8 mouse cellular contexts compared by ENCODE assay signal in genomic region chr17:69076238-69076625, GRCm38 (mm10). TPM values are rescaled to one million over a fixed set of nuclear protein-coding genes. Genes with fewer than 3 reads are reported as not detected.
A peak's percentile ranks its signal among the peaks of the same experiment; 100 is the strongest.
DNase-seq lines count a peak whose midpoint lies in the region; ATAC-seq lines count a peak whose summit lies in the region.

No protein-coding gene starts in this region.

- no peak overlapping the region; the same call in 1 of the 2 replicates for H3K9ac ChIP-seq in stomach, embryonic 14.5 days (replicated peaks; ENCODE audit: low read depth, low read length)

- no peak overlapping the region for H3K27ac ChIP-seq in stomach, embryonic 14.5 days (ENCODE audit: low read length)

- H3K4me1 ChIP-seq in stomach, embryonic 14.5 days (ENCODE audit: control insufficient read depth, insufficient read depth, low read length), result peaks cover 12% of the 10 kb centered on the region; the same call in 1 of the 2 replicates

- no peaks in the 10 kb centered on the region for H3K9me3 ChIP-seq in stomach, embryonic 14.5 days (ENCODE audit: control insufficient read depth, low read depth, low read length)

- H3K36me3 ChIP-seq in stomach, embryonic 14.5 days (ENCODE audit: control insufficient read depth, insufficient read depth, low read length), result no peaks in the 10 kb centered on the region

- intact Hi-C loops in left cerebral cortex, postnatal 14 days (cut with DNase I), result no loop called here

- peak overlapping the region; percentile 53 for H3K4me3 ChIP-seq in stomach, embryonic 14.5 days (ENCODE audit: low read depth, low read length)

- peak; percentile 30 for ATAC-seq in megakaryocyte progenitor cell, adult 5-6 weeks (replicated peaks; ENCODE audit: poor library complexity)
- ATAC-seq in stomach, embryonic 14.5 days (ENCODE audit: insufficient number of reproducible peaks, insufficient read depth, low FRiP score, low read depth), result peak; percentile 69; the same call in 1 of the 2 replicates

- DNase-seq in adrenal gland, adult 8-10 months, result peak; percentile 69
- DNase-seq in embryo, embryonic 10 days (ENCODE audit: low spot score), result peak; percentile 78
- DNase-seq in gastrocnemius, postnatal 25 days, result peak; percentile 7
- DNase-seq in kidney, adult 11 months, result peak; percentile 56
- DNase-seq in left cerebral cortex, postnatal 14 days (ENCODE audit: low spot score in 2 of 2), result peak; percentile 74 to 78
- no peak for DNase-seq in thymus, adult 18-20 months

- peak overlapping the region; percentile 99 for H3K4me2 ChIP-seq in stomach, embryonic 14.5 days (replicated peaks; ENCODE audit: low read depth, low read length)

- 0% methylated on average over 28 of the region's 28 CpGs for WGBS in stomach, embryonic 14.5 days

- peaks cover 8% of the 10 kb centered on the region; the same call in 1 of the 2 replicates for H3K27me3 ChIP-seq in stomach, embryonic 14.5 days (ENCODE audit: control insufficient read depth, insufficient read depth, low read length)

RNA-seq across cellular contexts. Expression of gene Epb41l3, which starts 0.7 kb away (rescaled TPM):
- 10 to 100 TPM; 25.6 to 50.2 (median 31.1) TPM for total RNA-seq in adrenal gland, adult 8-10 months (2022)
- 1 to 10 TPM; 1.7 to 3.5 TPM for total RNA-seq in gastrocnemius, postnatal 25 days (2021)
- 100 to 1,000 TPM; 183 to 191 TPM for total RNA-seq in left cerebral cortex, postnatal 14 days (2021)
- 2.2 and 2.4 TPM in 2 replicates for total RNA-seq in megakaryocyte progenitor cell, adult 5-6 weeks (2015)
- 0.42 and 1.7 TPM in 2 replicates for total RNA-seq in megakaryocyte progenitor cell, adult 5-6 weeks (2017)
- polyA plus RNA-seq in stomach, embryonic 14.5 days (2014; fragmentation: Nextera tagmentation; extraction: Ambion mirVana), result 75.0 and 77.9 TPM in 2 replicates

Comparison
In these comparisons a context has a peak if more than half of its experiments do, and no peak if none do; other contexts are left out.
1. DNase-seq: peak in adrenal gland, adult 8-10 months (single experiment), embryo, embryonic 10 days (single experiment), gastrocnemius, postnatal 25 days (single experiment), kidney, adult 11 months (single experiment) and left cerebral cortex, postnatal 14 days (2 of 2); none in thymus, adult 18-20 months (0 of 2).
2. RNA of gene Epb41l3, which starts 0.7 kb away (total RNA-seq): 183 to 191 TPM in left cerebral cortex, postnatal 14 days and 25.6 to 50.2 TPM in adrenal gland, adult 8-10 months; 1.7 to 3.5 TPM in gastrocnemius, postnatal 25 days and 0.42 to 2.4 TPM in megakaryocyte progenitor cell, adult 5-6 weeks; every median in the first group is over 4 times any median in the second.